Mouse (Mus musculus) neural tube, embryonic 14.5 days (tissue): ENCODE results near the gene 4933430I17Rik. TPM values are rescaled to one million over a fixed set of nuclear protein-coding genes. Genes with fewer than 3 reads are reported as not detected.

ENCODE experiments used
- ATAC-seq: fragments of 200-750 bp; cut with Nextera tagmentation; 2 replicates; pipeline ENCODE4 v1.8.0; 2017; ENCODE audit warnings: low read depth, mild to moderate bottlenecking, moderate TSS enrichment, moderate library complexity
- H3K27ac ChIP-seq: fragments of 300-500 bp; sonication (generic); 2 replicates; pipeline ENCODE4 v1.5.1; 2014; ENCODE audit warnings: low read depth, mild to moderate bottlenecking, control low read depth, low read length, moderate library complexity, mixed read lengths
- H3K27me3 ChIP-seq: fragments of 300-500 bp; sonication (generic); 2 replicates; pipeline ENCODE4 v1.6.1; 2014; ENCODE audit warnings: low read length; ENCODE audit not compliant: control insufficient read depth, insufficient read depth
- H3K36me3 ChIP-seq: fragments of 300-500 bp; sonication (generic); 2 replicates; pipeline ENCODE4 v1.6.1; 2014; ENCODE audit warnings: low read length, mixed read lengths; ENCODE audit not compliant: control insufficient read depth, insufficient read depth
- H3K4me1 ChIP-seq: fragments of 300-500 bp; sonication (generic); 2 replicates; pipeline ENCODE4 v1.6.1; 2014; ENCODE audit warnings: low read length; ENCODE audit not compliant: control insufficient read depth, insufficient read depth
- H3K4me2 ChIP-seq: fragments of 300-500 bp; sonication (generic); 2 replicates; pipeline ENCODE4 v1.6.1; 2014; ENCODE audit warnings: mild to moderate bottlenecking, low read depth, low read length, control low read depth
- H3K4me3 ChIP-seq: fragments of 300-500 bp; sonication (generic); 2 replicates; pipeline ENCODE4 v1.5.1; 2014; ENCODE audit warnings: low read depth, low read length, control low read depth, mixed read lengths
- H3K9ac ChIP-seq: fragments of 300-500 bp; sonication (generic); replicated peaks from 2 replicates; pipeline ENCODE4 v1.6.1; 2014; ENCODE audit warnings: low read depth, mild to moderate bottlenecking, control low read depth, low read length, mixed read lengths
- H3K9me3 ChIP-seq: fragments of 300-500 bp; sonication (generic); 2 replicates; pipeline ENCODE4 v1.6.1; 2016; ENCODE audit warnings: low read length; ENCODE audit not compliant: control insufficient read depth
- WGBS: fragments of 180-500 bp; shearing (Covaris S2); extraction: QIAGEN DNeasy Blood & Tissue Kit; methylation state at CpG from one replicate; pipeline ENCODE4 v1.1.7; 2014; 5-methylcytosine and 5-hydroxymethylcytosine counted together
- polyA plus RNA-seq: library from polyadenylated mRNA; unstranded; fragments of >200 nt; fragmentation: Nextera tagmentation; extraction: Ambion mirVana; gene quantifications from 2 replicates; pipeline ENCODE4 v1.2.1, GENCODE M21; 2014

4933430I17Rik gene
- polyA plus RNA-seq, 1 experiment from 2014 or later, result 1.3 TPM

DNA sequence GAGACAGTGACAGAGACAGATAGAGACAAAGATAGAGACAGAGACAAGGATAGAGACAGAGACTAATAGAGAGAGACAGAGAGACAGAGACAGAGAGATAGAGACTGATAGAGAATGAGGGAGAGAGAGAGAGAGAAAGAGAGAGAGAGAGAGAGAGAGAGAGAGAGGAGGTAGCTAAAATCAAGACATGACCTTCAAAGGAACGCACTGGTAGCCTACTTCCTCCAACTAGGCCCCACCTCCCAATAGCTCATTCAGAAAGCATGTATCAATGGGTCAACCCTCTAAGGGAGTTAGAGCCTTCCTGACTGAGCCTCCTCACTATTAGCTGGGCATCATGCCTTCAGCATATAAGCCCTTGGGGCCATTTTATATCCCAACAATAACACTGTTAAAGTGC is 43.2 kb downstream of the 4933430I17Rik start:
- no peak for ATAC-seq
- no peak overlapping the region for H3K27ac ChIP-seq
- no peak overlapping the region for H3K9ac ChIP-seq
- 100% methylated on average over 1 of the region's 1 CpGs for WGBS
- no peaks in the 10 kb centered on the region for H3K36me3 ChIP-seq
- H3K27me3 ChIP-seq, result no peaks in the 10 kb centered on the region
- H3K4me3 ChIP-seq, result no peak overlapping the region
- H3K9me3 ChIP-seq, result no peaks in the 10 kb centered on the region
- no peak overlapping the region for H3K4me2 ChIP-seq
- H3K4me1 ChIP-seq, result no peaks in the 10 kb centered on the region

DNA sequence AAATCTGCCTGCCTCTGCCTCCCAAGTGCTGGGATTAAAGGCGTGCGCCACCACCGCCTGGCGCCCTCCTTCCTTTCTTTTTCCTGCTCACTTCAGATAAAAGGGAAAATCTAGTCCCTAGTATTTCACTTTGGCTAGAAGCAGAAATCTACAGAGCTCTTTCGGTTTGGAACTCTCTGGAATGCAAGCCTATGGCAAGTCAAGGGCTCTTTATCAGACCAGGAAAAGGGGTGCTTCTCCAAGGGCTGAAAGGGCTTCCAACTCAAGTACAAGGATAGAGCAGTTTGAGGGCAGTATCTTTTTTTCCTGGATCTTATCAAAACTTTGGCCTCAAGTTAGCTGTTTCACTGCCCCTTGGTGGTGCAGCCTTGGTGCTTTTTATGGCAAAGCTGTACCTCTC is 44.4 kb downstream of the 4933430I17Rik start:
- no peak for ATAC-seq
- Histone ChIP-seq H3K4me2 (no peak overlapping the region), H3K27me3 (no peaks in the 10 kb centered on the region), H3K36me3 (no peaks in the 10 kb centered on the region), H3K9me3 (no peaks in the 10 kb centered on the region), H3K9ac (no peak overlapping the region), H3K4me3 (no peak overlapping the region), H3K27ac (no peak overlapping the region), H3K4me1 (no peaks in the 10 kb centered on the region)
- 97% methylated on average over 5 of the region's 5 CpGs for WGBS

DNA sequence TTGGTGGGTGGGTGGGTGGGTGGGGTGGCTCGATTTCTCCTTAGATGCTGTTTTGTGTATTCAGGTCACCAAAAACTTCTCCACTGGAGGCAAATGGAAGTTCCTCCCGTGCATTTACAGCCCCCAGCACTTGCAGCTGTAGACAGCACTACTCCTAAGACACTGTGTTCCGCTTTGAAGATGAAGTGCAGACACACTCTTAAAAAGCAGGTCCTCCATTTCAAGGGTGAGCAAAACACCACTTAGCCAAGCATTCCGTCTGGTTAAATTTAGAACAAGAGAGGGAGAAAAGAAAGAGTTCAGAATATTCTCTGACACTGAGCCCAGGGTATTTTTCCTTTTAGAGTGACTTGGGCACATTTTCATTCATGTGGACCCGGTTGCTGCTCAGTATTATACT is 44.9 kb downstream of the 4933430I17Rik start:
- 79% methylated on average over 5 of the region's 5 CpGs for WGBS
- no peak for ATAC-seq

DNA sequence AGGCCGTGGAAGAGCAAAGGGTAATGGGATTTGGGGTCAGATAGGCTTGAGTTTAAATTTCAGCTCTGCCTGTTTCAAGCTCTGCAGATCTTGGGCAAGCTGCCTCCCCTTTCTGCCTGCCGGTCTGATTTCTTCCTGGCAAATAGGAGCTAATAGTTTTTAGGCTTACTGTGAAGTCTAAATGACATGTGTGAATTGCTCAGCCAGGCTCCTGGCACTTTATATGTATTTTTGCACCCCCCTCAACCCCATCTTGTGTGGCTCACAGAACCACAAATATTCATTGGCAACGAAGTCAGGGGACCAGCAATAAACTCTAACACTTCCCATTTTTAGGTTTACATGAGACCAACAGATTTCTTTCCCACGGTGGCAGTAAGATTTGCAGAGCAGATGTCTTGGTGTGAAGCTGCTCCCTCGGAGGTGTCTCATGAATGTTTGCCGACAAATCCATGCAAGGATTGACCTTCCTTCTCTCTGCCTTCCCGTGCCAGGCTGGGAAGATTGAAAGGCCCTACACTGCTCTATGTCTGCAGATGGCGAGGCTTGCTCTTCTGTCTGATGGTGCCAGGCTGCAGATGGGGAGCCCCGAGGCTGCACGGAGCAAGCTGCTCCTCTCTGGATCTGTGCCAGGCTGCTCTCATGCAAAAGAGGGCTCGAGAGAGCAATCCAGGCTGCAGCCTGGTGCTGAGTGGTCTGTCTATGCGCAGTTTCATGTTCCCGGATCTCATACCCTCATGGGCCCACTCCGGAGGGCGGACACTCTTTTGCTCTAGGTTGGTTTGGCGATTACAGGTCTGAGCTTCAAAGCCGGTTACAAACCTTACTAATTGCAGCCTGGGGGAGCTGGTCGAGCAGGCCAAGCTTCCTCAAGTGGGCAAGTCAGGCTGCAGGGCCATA is 57.4 kb downstream of the 4933430I17Rik start:
- H3K27me3 ChIP-seq, result no peaks in the 10 kb centered on the region
- no peaks in the 10 kb centered on the region for H3K9me3 ChIP-seq
- ATAC-seq, result peak; percentile 91
- no peaks in the 10 kb centered on the region for H3K36me3 ChIP-seq
- H3K27ac ChIP-seq, result peak overlapping the region; percentile 84
- peaks cover 30% of the 10 kb centered on the region for H3K4me1 ChIP-seq
- peak overlapping the region; percentile 38 for H3K4me3 ChIP-seq
- peak overlapping the region; percentile 48; the same call in 1 of the 2 replicates for H3K9ac ChIP-seq
- 12% methylated on average over 18 of the region's 18 CpGs for WGBS
- H3K4me2 ChIP-seq, result peak overlapping the region; percentile 78

More for the DNA sequence above, 44.9 kb downstream of the 4933430I17Rik start:
- Histone ChIP-seq H3K27ac (no peak overlapping the region), H3K4me1 (no peaks in the 10 kb centered on the region), H3K4me2 (no peak overlapping the region), H3K9me3 (no peaks in the 10 kb centered on the region), H3K36me3 (no peaks in the 10 kb centered on the region), H3K27me3 (no peaks in the 10 kb centered on the region), H3K4me3 (no peak overlapping the region), H3K9ac (no peak overlapping the region)

DNA sequence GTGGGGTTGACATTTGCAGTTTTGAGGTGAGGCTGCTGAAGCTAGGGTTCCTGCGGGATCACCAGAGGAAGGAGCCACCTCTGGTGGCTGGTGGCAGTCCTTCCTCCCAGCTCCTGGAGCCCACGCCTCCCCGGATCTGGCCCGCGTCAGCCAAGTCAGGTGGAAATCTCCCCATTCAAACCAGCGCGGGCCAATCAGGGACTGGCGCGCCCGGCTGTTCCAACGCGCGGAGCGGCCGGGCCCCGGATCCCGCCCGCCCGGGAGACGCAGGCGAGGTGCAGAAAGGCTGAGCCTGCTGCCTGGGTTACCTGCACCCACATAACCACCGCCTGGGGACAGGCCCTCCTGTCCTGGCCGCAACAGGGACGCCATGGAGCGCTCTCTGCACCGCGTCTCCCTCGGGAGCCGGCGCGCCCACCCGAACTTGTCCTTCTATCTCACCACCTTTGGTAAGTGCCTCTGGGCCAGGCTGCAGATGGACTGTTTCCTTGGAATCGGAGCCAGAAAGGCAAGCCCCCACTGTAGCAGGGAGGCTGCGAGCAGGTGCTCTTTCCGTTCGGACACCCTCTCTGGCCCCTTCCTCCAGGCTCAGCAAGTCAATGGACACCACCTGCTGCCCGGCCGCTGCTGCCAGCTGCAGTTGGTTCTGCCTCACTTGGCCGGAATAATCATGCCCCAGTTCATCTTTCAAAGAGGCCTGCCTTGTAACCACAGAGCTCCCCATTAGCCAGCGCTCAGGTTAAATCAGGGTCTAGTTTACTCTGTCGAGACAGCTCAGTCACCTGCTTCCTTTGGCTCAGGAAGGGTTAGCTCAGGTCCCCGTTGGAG is 58.3 kb downstream of the 4933430I17Rik start:
- ATAC-seq, result peak; percentile 86
- H3K36me3 ChIP-seq, result no peaks in the 10 kb centered on the region
- no peaks in the 10 kb centered on the region for H3K9me3 ChIP-seq
- peak overlapping the region; percentile 48; the same call in 1 of the 2 replicates for H3K9ac ChIP-seq
- H3K27ac ChIP-seq, result peak overlapping the region; percentile 84
- H3K4me2 ChIP-seq, result peak overlapping the region; percentile 78
- H3K4me1 ChIP-seq, result peaks cover 30% of the 10 kb centered on the region
- WGBS, result 1% methylated on average over 42 of the region's 42 CpGs
- H3K27me3 ChIP-seq, result no peaks in the 10 kb centered on the region
- H3K4me3 ChIP-seq, result peak overlapping the region; percentile 38

DNA sequence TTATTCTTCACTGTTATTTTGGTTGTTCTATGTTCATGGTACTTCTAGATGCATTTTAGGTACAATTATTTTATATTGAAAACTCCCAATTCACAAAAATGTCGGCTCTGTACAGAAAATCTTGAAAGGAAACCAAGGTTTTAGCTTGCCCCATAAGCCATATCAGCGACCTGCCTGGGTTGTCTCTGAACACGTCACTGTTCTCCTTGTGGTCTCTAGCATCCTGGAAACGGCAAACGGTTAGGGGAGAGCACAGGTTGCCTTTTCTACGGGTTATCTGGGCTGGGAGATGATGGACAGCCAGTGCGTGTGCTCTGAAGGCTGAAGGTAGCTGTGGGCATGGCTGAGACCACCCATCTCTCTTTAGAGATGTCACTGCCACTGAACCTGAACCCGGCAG is 61.9 kb downstream of the 4933430I17Rik start:
- Histone ChIP-seq H3K9me3 (no peaks in the 10 kb centered on the region), H3K4me3 (no peak overlapping the region)
- 86% methylated on average over 8 of the region's 8 CpGs for WGBS

DNA sequence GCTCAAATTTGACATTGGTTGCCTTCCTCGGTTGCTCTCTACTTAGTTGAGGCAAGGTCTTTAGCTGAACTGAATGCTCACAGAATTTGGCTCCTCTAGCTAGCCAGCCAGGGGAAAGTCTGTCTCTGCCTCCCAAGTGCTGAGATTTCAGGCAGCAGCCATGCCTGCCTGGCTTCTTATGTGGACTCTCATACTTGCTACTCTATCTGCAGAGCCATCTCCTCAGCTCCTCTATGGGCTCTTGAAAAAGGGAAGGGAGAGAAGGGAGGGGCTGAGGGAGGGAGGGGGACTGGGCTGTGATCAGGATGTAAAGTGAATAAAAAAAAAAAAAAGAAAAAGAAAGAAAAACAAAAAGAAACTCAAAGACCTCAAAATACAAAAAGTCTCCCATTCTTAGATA is 65.7 kb downstream of the 4933430I17Rik start:
- H3K9ac ChIP-seq, result no peak overlapping the region
- H3K4me2 ChIP-seq, result no peak overlapping the region
- WGBS, result 91% methylated on average over 1 of the region's 1 CpGs
- no peaks in the 10 kb centered on the region for H3K9me3 ChIP-seq
- H3K27me3 ChIP-seq, result no peaks in the 10 kb centered on the region
- no peak; the same call in 1 of the 2 replicates for ATAC-seq
- no peaks in the 10 kb centered on the region for H3K36me3 ChIP-seq
- no peaks in the 10 kb centered on the region; the same call in 1 of the 2 replicates for H3K4me1 ChIP-seq
- no peak overlapping the region for H3K4me3 ChIP-seq
- H3K27ac ChIP-seq, result no peak overlapping the region

More for the DNA sequence above, 61.9 kb downstream of the 4933430I17Rik start:
- Histone ChIP-seq H3K4me1 (peaks cover 24% of the 10 kb centered on the region), H3K27me3 (no peaks in the 10 kb centered on the region), H3K4me2 (no peak overlapping the region), H3K9ac (no peak overlapping the region), H3K27ac (no peak overlapping the region), H3K36me3 (no peaks in the 10 kb centered on the region)
- no peak for ATAC-seq

DNA sequence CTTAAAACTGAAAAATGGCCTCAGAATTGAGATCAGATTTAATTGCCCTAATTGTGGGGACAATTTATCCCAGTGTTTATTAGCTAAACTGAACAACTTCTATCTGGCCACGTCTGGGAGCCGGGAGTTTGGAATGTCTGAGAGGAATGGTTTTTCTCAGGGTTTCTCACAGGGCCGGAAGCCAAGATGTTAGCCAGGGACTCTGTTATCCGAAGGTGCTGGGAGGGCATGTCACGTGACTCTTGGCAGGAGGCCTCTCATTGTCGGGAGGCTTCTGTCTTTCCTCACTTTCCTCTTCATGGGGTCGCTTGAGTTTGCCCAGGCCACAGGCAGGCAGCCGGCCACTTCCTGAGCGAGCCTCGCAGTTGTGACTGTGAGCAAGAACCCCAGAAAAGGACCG is 66.2 kb downstream of the 4933430I17Rik start:
- H3K9me3 ChIP-seq, result no peaks in the 10 kb centered on the region
- H3K4me2 ChIP-seq, result no peak overlapping the region
- WGBS, result 13% methylated on average over 11 of the region's 11 CpGs
- H3K4me3 ChIP-seq, result no peak overlapping the region
- no peaks in the 10 kb centered on the region for H3K27me3 ChIP-seq
- ATAC-seq, result no peak
- H3K27ac ChIP-seq, result no peak overlapping the region
- H3K4me1 ChIP-seq, result no peaks in the 10 kb centered on the region; the same call in 1 of the 2 replicates
- no peak overlapping the region for H3K9ac ChIP-seq
- no peaks in the 10 kb centered on the region for H3K36me3 ChIP-seq
